In genomic region chr10:95677356-95678109, GRCm38 (mm10) we compare ENCODE assay signal across 8 mouse cellular contexts. TPM values are rescaled to one million over a fixed set of nuclear protein-coding genes. Genes with fewer than 3 reads are reported as not detected.
DNase-seq lines count a peak whose midpoint lies in the region; ATAC-seq and TF ChIP-seq lines count a peak whose summit lies in the region.

No protein-coding gene starts in this region.

- peak overlapping the region; percentile 32; the same call in 1 of the 2 replicates for H3K27ac ChIP-seq in testis, adult 2 months (ENCODE audit: control insufficient read depth, insufficient read depth, low read depth, low read length)
- peak overlapping the region; percentile 45 for H3K27ac ChIP-seq in kidney, embryonic 15.5 days
- no peak overlapping the region for H3K27ac ChIP-seq in midbrain, embryonic 15.5 days

- no peak for TF ChIP-seq POLR2A in testis, adult 2 months (IDR thresholded peaks at IDR 0.05; ENCODE audit: control insufficient read depth, low read depth, low read length)
- TF ChIP-seq POLR2A in lung, adult 2 months (IDR thresholded peaks at IDR 0.05; ENCODE audit: borderline replicate concordance, extremely low read depth, low read depth, low read length) = 0 out of 2 replicates have a peak, but pooled peaks have one; percentile 17

- H3K4me2 ChIP-seq in kidney, embryonic 15.5 days = peak overlapping the region; percentile 54
- no peak overlapping the region for H3K4me2 ChIP-seq in midbrain, embryonic 15.5 days

- H3K27me3 ChIP-seq in testis, adult 2 months (ENCODE audit: control insufficient read depth, insufficient read depth, low read length) = no peaks in the 10 kb centered on the region
- no peaks in the 10 kb centered on the region for H3K27me3 ChIP-seq in kidney, embryonic 15.5 days
- no peaks in the 10 kb centered on the region for H3K27me3 ChIP-seq in midbrain, embryonic 15.5 days (replicated peaks)

- ATAC-seq in kidney, embryonic 15.5 days (replicated peaks; ENCODE audit: low FRiP score) = peak; percentile 61
- ATAC-seq in midbrain, embryonic 15.5 days (replicated peaks) = no peak

- H3K36me3 ChIP-seq in testis, adult 2 months (ENCODE audit: control insufficient read depth, insufficient read depth, low read length) = no peaks in the 10 kb centered on the region
- H3K36me3 ChIP-seq in kidney, embryonic 15.5 days = no peaks in the 10 kb centered on the region
- H3K36me3 ChIP-seq in midbrain, embryonic 15.5 days (replicated peaks) = no peaks in the 10 kb centered on the region

- H3K4me1 ChIP-seq in testis, adult 2 months (ENCODE audit: control insufficient read depth, insufficient read depth, low read length) = peaks cover 17% of the 10 kb centered on the region
- peaks cover 24% of the 10 kb centered on the region for H3K4me1 ChIP-seq in kidney, embryonic 15.5 days
- no peaks in the 10 kb centered on the region for H3K4me1 ChIP-seq in lung, adult 2 months (ENCODE audit: control insufficient read depth, insufficient read depth, low read length)
- H3K4me1 ChIP-seq in midbrain, embryonic 15.5 days = peaks cover 7% of the 10 kb centered on the region

- no peak overlapping the region for H3K9ac ChIP-seq in kidney, embryonic 15.5 days
- H3K9ac ChIP-seq in midbrain, embryonic 15.5 days = no peak overlapping the region

- H3K9me3 ChIP-seq in kidney, embryonic 15.5 days (replicated peaks) = no peaks in the 10 kb centered on the region
- no peaks in the 10 kb centered on the region; the same call in 1 of the 2 replicates for H3K9me3 ChIP-seq in midbrain, embryonic 15.5 days

- no peak for TF ChIP-seq CTCF in testis, adult 2 months (IDR thresholded peaks at IDR 0.05; ENCODE audit: control insufficient read depth, insufficient read depth, insufficient replicate concordance, low read depth, low read length)
- no peak for TF ChIP-seq CTCF in lung, adult 2 months (IDR thresholded peaks at IDR 0.05; ENCODE audit: insufficient read depth, low read length)

- DNase-seq in testis, postnatal 10 days (ENCODE audit: low spot score) = no peak
- peak; percentile 34 to 36 for DNase-seq in cerebellum, postnatal 10 days
- DNase-seq in heart, adult 9 months (ENCODE audit: low spot score in 2 of 2) = peak; percentile 87 to 93
- DNase-seq in lung, adult 2 months = peak; percentile 22
- DNase-seq in spleen, adult 18-20 months = peak; percentile 54 to 55

- 36% methylated on average over 22 of the region's 22 CpGs for WGBS in kidney, embryonic 15.5 days
- 22% methylated on average over 22 of the region's 22 CpGs for WGBS in lung, adult 2 months
- WGBS in midbrain, embryonic 15.5 days = 70% methylated on average over 22 of the region's 22 CpGs

- peak overlapping the region; percentile 53 for H3K4me3 ChIP-seq in testis, adult 2 months (ENCODE audit: control insufficient read depth, low read depth, low read length)
- H3K4me3 ChIP-seq in kidney, embryonic 15.5 days (replicated peaks) = peak overlapping the region; percentile 27
- H3K4me3 ChIP-seq in lung, adult 2 months (replicated peaks; ENCODE audit: extremely low read depth, low read depth, low read length) = peak overlapping the region; percentile 1
- no peak overlapping the region for H3K4me3 ChIP-seq in midbrain, embryonic 15.5 days

RNA-seq across cellular contexts. Expression of gene Anapc15-ps, which starts 4.3 kb away (rescaled TPM):
- polyA plus RNA-seq in testis, adult 2 months (2012; rRNA removed) = not detected in 2 replicates
- polyA plus RNA-seq in kidney, embryonic 15.5 days (2015; fragmentation: Nextera tagmentation; extraction: Ambion mirVana) = 0.47 TPM in 1 of 2 replicates, not detected in the other
- not detected in 2 replicates for polyA plus RNA-seq in lung, adult 2 months (2012; rRNA removed)
- polyA plus RNA-seq in midbrain, embryonic 15.5 days (2015; fragmentation: Nextera tagmentation; extraction: Ambion mirVana) = 0.52 TPM in 1 of 2 replicates, not detected in the other
